Mouse (Mus musculus) kidney, adult 2 months (tissue): ENCODE measurements around the gene Cd300ld3. TPM values are rescaled to one million over a fixed set of nuclear protein-coding genes. Genes with fewer than 3 reads are reported as not detected.
A peak's percentile ranks its signal among the peaks of the same experiment; 100 is the strongest.

Experiments
- DNase-seq: peaks from one replicate; pipeline ENCODE4 v3.0.0; 2021
- H3K27ac ChIP-seq: fragments of 200-500 bp; 2 replicates; pipeline ENCODE4 v1.5.1; 2012; ENCODE audit warnings: low read depth, low read length, control low read depth, inconsistent platforms; ENCODE audit not compliant: insufficient read depth
- H3K27me3 ChIP-seq: fragments of 200-500 bp; replicated peaks from 2 replicates; pipeline ENCODE4 v1.6.1; 2012; ENCODE audit warnings: mild to moderate bottlenecking, moderate library complexity, low read length, inconsistent platforms; ENCODE audit not compliant: control insufficient read depth, insufficient read depth
- H3K36me3 ChIP-seq: fragments of 200-500 bp; 2 replicates; pipeline ENCODE4 v1.6.1; 2012; ENCODE audit warnings: mild to moderate bottlenecking, moderate library complexity, low read length, inconsistent platforms; ENCODE audit not compliant: control insufficient read depth, insufficient read depth
- H3K4me1 ChIP-seq: fragments of 200-500 bp; 2 replicates; pipeline ENCODE4 v1.6.1; 2011; ENCODE audit warnings: low read length; ENCODE audit not compliant: control insufficient read depth, insufficient read depth
- H3K4me3 ChIP-seq: fragments of 200-500 bp; 2 replicates; pipeline ENCODE4 v1.5.1; 2011; ENCODE audit warnings: mild to moderate bottlenecking, low read depth, low read length, control low read depth; ENCODE audit not compliant: insufficient read depth
- CTCF ChIP-seq: fragments of 200-500 bp; conservative IDR thresholded peaks from 2 replicates; pipeline ENCODE4 v1.5.1; 2011; ENCODE audit warnings: low read depth, mild to moderate bottlenecking, control low read depth, low read length, moderate library complexity, mixed read lengths; ENCODE audit not compliant: insufficient read depth, insufficient read length
- POLR2A ChIP-seq: fragments of 200-500 bp; IDR thresholded peaks from one replicate; pipeline ENCODE4 v1.6.1; 2011; ENCODE audit warnings: low read depth, low read length, control low read depth
- WGBS: fragments of 180-500 bp; shearing (Covaris S2); methylation state at CpG from one replicate; pipeline ENCODE4 v1.1.7; 2018; 5-methylcytosine and 5-hydroxymethylcytosine counted together
- polyA plus RNA-seq: library from polyadenylated mRNA; depleted of rRNA; stranded (reverse); fragments of >200 nt; gene quantifications from 2 replicates; pipeline ENCODE4 v1.2.3, GENCODE M21; 2012

The Cd300ld3 gene
- polyA plus RNA-seq, 1 experiment: 15.8 TPM

DNA sequence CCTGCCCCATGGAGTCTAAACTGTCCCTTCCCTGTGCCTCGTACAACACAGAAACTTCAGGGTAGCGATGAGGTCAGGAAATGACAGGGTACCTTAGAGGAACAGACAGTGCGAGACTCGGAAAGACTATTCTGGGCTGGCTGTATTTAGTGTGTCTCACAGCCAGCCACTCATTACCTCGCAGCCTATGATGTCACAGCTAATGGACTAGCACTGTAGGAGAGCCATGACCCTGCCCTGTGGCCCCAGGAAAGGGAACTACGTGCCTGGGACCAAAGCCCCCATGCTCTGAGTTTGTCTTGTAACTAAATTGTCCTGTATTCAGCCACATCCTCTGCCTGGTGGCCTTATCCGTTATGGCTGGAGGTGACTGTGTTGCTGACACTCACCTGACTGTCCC lies 27.2 kb upstream of the Cd300ld3 start:
- Histone ChIP-seq H3K27ac (no peak overlapping the region), H3K27me3 (no peaks in the 10 kb centered on the region), H3K4me3 (no peak overlapping the region), H3K36me3 (no peaks in the 10 kb centered on the region), H3K4me1 (no peaks in the 10 kb centered on the region)
- DNase-seq: peak; percentile 21
- WGBS: 64% methylated on average over 7 of the region's 7 CpGs
- TF ChIP-seq CTCF (no peak), POLR2A (no peak)

DNA sequence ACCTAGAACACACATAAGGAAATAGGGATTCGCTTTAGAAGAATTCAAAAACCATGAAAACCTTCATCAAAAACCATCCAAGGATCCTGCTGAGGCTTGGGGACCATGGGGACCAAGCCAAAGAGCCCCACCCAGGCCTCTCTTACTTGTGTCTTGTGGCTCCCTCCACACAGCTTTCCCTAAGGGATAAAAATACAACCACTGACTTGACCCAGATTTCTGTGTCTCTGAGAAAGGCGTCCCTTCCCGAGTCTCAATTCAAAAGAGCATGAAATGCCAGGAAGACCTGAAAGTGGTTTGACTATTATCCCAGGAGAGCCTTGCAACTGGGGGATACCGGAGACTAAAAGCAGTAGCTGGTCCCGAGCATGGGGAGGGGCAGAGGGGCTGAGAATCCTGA lies 24.8 kb upstream of the Cd300ld3 start:
- 69% methylated on average over 5 of the region's 5 CpGs for WGBS
- Histone ChIP-seq H3K36me3 (no peaks in the 10 kb centered on the region), H3K27ac (no peak overlapping the region), H3K4me3 (no peak overlapping the region), H3K4me1 (no peaks in the 10 kb centered on the region), H3K27me3 (no peaks in the 10 kb centered on the region)
- no peak for DNase-seq
- no peak for TF ChIP-seq CTCF
- no peak for TF ChIP-seq POLR2A

DNA sequence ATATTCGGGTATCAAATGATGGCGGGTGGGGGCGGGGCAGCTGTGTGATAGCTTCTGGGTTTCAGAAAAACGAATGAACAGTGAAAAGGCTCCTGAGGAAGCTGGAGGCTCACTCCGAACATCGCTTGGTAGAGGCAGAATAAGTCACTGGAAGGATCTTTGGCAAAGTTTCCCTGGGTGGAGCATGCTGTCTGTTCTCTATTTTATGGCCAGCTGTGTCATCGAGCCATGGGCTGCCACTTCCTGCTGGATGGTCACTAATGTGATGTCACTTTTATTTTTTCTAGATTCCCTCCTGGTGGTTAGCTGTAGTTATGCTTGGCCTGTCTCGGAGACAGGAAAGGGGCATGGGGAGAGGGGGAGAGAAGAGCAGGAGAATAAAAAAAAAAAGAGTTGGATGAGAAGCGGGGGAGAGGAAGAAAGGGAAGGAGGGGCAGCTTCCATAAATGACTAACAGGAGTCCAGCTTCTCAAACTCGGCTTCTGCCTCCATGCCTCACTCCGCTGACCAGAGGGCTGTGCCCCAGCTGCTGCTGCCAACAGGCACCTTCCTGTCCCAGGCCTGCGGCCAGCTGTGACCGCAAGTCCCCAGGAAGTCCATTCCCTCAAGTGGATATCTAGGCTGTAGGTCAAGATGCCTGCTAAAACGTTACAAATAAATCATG lies 23.6 kb upstream of the Cd300ld3 start:
- DNase-seq: peak; percentile 65
- 4% methylated on average over 14 of the region's 14 CpGs for WGBS

DNA sequence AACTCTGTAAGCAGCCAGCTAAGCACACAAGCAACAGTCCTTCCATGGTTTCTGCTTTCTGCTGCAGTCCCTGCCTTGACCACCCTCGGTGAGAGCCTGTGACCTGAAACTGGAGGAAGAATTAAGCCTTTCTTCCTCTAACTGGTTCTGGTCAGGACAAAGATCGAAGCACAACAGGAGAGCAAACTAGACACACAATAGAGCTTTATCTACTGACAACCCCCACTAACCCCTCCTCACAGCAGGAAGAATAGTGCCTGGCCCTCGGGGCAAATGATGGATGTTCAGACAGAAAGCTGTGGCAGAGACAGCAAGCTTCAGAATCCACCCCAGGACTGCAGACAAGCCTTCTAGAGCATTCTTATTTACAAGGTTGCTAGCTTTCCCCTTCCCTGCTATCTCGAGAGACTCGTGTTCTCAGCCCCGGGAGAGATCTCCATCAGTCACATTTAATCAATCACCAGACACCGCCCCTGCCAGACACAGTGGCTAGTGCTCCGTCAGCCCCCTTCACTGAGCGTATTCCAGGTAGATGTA lies 22.9 kb upstream of the Cd300ld3 start:
- 13% methylated on average over 9 of the region's 9 CpGs for WGBS
- TF ChIP-seq POLR2A: no peak
- no peak for TF ChIP-seq CTCF
- no peaks in the 10 kb centered on the region for H3K27me3 ChIP-seq
- H3K36me3 ChIP-seq: no peaks in the 10 kb centered on the region
- H3K4me1 ChIP-seq: no peaks in the 10 kb centered on the region
- no peak for DNase-seq
- no peak overlapping the region for H3K27ac ChIP-seq
- H3K4me3 ChIP-seq: no peak overlapping the region

More for the DNA sequence above, 23.6 kb upstream of the Cd300ld3 start:
- Histone ChIP-seq H3K4me3 (0 out of 2 replicates have a peak overlapping the region, but pooled peaks have one; percentile 7), H3K4me1 (no peaks in the 10 kb centered on the region), H3K27ac (peak overlapping the region; percentile 52; the same call in 1 of the 2 replicates), H3K36me3 (no peaks in the 10 kb centered on the region), H3K27me3 (no peaks in the 10 kb centered on the region)
- TF ChIP-seq CTCF: no peak
- TF ChIP-seq POLR2A: no peak

DNA sequence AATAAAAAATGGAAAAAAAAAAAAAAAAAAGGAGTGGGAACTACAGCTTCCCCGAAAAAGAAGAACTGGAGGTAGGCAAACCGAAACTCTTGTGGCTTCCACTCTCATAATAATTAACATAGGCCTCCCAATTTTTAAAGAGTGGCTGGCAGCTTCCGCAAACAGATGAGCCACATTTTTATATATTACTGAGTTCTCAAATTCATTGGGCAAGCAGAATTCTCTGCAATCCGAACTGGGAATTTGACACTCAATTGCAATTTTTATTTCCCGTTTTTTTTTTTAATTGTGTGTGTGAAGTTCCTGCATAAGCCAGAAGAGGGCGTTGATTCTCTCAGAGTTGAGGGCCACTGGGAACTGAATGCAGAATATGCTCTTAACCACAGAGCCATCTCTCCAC lies 18.6 kb upstream of the Cd300ld3 start:
- H3K36me3 ChIP-seq: no peaks in the 10 kb centered on the region
- no peak for TF ChIP-seq CTCF
- no peak for TF ChIP-seq POLR2A
- DNase-seq: peak; percentile 11
- no peaks in the 10 kb centered on the region for H3K27me3 ChIP-seq
- no peak overlapping the region for H3K4me3 ChIP-seq
- no peak overlapping the region for H3K27ac ChIP-seq
- 51% methylated on average over 6 of the region's 6 CpGs for WGBS
- H3K4me1 ChIP-seq: no peaks in the 10 kb centered on the region

DNA sequence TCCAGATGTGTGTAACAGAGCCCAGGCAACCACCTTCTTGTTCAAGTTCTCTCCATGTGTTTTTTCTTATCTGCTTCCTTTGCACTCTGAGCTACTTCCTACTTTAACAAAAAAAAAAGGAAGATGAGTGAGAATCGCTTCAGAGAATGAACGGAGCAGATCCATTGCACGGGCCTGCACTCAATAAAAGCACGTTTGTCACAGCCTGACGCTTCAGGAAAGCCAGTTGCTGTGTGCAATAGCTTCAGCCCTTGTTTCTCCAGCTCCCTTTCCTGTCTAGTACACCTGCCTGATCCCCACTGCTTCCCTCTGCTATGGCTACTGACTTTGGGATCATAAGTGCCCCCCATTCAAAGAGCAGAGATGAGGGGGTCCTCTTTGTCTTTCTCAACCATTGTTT lies 13.9 kb upstream of the Cd300ld3 start, which contains the start of gene Cd300e:
TSS of gene Cd300e (minus strand) at position 101 of the 400 bp plus-strand sequence.
- no peaks in the 10 kb centered on the region for H3K4me1 ChIP-seq
- TF ChIP-seq POLR2A: no peak
- no peak for TF ChIP-seq CTCF
- H3K4me3 ChIP-seq: no peak within 1 kb of the TSS
- H3K27me3 ChIP-seq: no peaks in the 10 kb centered on the region
- no peaks in the 10 kb centered on the region for H3K36me3 ChIP-seq
- no peak for DNase-seq
- WGBS: 19% methylated on average over 5 of the region's 5 CpGs
- H3K27ac ChIP-seq: no peak within 1 kb of the TSS

DNA sequence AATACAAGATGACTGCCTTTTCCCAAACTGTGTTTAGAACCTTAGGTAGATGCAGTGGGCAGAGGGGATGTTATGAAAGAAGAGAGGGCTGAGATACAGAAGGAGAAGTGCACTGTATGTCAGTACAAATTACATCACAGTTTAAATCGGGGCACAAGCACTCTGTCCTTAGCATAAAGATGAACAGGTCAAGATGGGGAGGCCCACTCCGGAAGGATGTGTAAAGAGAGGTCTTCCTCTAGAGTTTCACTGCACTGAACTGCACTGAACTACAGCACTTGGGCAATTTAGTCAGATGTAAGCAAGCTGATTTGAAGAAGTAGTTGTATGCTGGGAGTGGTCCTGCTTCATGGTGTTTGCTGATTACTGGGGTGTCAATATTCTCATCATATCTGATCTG lies 11.6 kb upstream of the Cd300ld3 start:
- Histone ChIP-seq H3K4me1 (no peaks in the 10 kb centered on the region), H3K4me3 (no peak overlapping the region), H3K27ac (no peak overlapping the region), H3K27me3 (no peaks in the 10 kb centered on the region), H3K36me3 (no peaks in the 10 kb centered on the region)
- WGBS: 70% methylated on average over 2 of the region's 2 CpGs
- TF ChIP-seq CTCF (no peak), POLR2A (no peak)
- DNase-seq: no peak

DNA sequence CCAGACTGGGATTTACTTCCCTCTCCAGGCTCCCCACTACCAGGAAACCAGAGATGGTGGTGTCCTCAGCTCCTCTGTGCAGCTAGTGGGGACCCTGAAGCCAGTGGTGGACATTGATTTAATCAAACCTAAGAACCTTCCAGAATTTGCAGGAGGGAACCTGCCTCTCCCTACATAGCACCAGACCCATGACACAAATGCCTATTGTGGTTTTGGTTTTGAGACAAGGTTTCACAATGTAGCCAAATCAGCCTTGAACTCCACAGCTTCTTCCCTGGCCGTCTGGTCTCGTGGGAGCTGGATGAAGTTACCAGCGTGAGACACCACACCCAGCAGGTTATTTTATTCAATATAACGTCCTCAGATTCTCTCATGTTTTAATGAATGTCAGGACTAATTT lies 10.5 kb upstream of the Cd300ld3 start:
- Histone ChIP-seq H3K27ac (no peak overlapping the region), H3K36me3 (no peaks in the 10 kb centered on the region), H3K4me3 (no peak overlapping the region), H3K4me1 (no peaks in the 10 kb centered on the region), H3K27me3 (no peaks in the 10 kb centered on the region)
- no peak for TF ChIP-seq CTCF
- no peak for TF ChIP-seq POLR2A
- DNase-seq: no peak
- 52% methylated on average over 4 of the region's 4 CpGs for WGBS
